Mouse (Mus musculus): Measurements from ENCODE around the gene Mrps7. TPM values are rescaled to one million over a fixed set of nuclear protein-coding genes. Genes with fewer than 3 reads are reported as not detected.

Gene Mrps7
- total RNA-seq (2023): 10 to 100 TPM; 11.0 to 19.1 TPM

GRCm38 (mm10) chr11:115603476-115604303 lies at the start of gene Mrps7, which contains the start of gene Gga3:
Gene Mrps7 (plus strand): TSS chr11:115603925.
Gene Gga3 (minus strand): TSS chr11:115604051.

GRCm38 (mm10) chr11:115564064-115564809 lies 39.5 kb upstream of the Mrps7 start, which contains the start of gene Nup85:
Gene Nup85 (plus strand): TSS chr11:115564434.

GRCm38 (mm10) chr11:115612410-115613137 lies 8.8 kb downstream of the Mrps7 start, which contains the start of gene Mif4gd:
Gene Mif4gd (minus strand): TSS chr11:115612969.

GRCm38 (mm10) chr11:115627705-115628464 lies 24.2 kb downstream of the Mrps7 start, which contains the start of gene Slc25a19:
Gene Slc25a19 (minus strand): TSS chr11:115628295.

Other genes starting within 250 kb of the Mrps7 start
- under 1 TPM; 0.18 to 0.49 TPM for gene Hid1, start 236.2 kb upstream of the Mrps7 start, total RNA-seq (2023)
- gene Cdr2l, start 222.0 kb upstream of the Mrps7 start, total RNA-seq (2023): under 1 TPM; 0.38 to 0.64 TPM
- gene Mrpl58, start 200.2 kb upstream of the Mrps7 start, total RNA-seq (2023): 10 to 100 TPM; 34.2 to 41.2 TPM
- 100 to 1,000 TPM; 211 to 231 TPM for gene Atp5h, start 184.0 kb upstream of the Mrps7 start, total RNA-seq (2023)
- 10 to 100 TPM; 18.7 to 19.1 TPM for gene Kctd2, start 183.8 kb upstream of the Mrps7 start, total RNA-seq (2023)
- not detected for gene Trim80, start 163.4 kb upstream of the Mrps7 start, total RNA-seq (2023)
- gene Slc16a5, start 141.5 kb upstream of the Mrps7 start, total RNA-seq (2023): not detected
- 10 to 100 TPM; 42.7 to 53.4 TPM for gene Armc7, start 128.3 kb upstream of the Mrps7 start, total RNA-seq (2023)
- gene Nt5c, start 112.1 kb upstream of the Mrps7 start, total RNA-seq (2023): 10 to 100 TPM; 48.4 to 49.1 TPM
- gene Jpt1, start 89.5 kb upstream of the Mrps7 start, total RNA-seq (2023): 100 to 1,000 TPM; 148 to 154 TPM
- gene Sumo2, start 67.6 kb upstream of the Mrps7 start, total RNA-seq (2023): 100 to 1,000 TPM; 171 to 188 TPM
- 10 to 100 TPM; 45.5 to 50.1 TPM for gene Nup85, start 39.5 kb upstream of the Mrps7 start, total RNA-seq (2023)
- 10 to 100 TPM; 45.3 to 59.9 TPM for gene Gga3, start 126 bp downstream of the Mrps7 start, total RNA-seq (2023)
- 10 to 100 TPM; 20.5 to 21.7 TPM for gene Mif4gd, start 9.0 kb downstream of the Mrps7 start, total RNA-seq (2023)
- 10 to 100 TPM in 1 of 2 experiments, 1 to 10 TPM in 1; 10.0 to 11.4 TPM for gene Slc25a19, start 24.4 kb downstream of the Mrps7 start, total RNA-seq (2023)
- gene Grb2, start 104.7 kb downstream of the Mrps7 start, total RNA-seq (2023): 100 to 1,000 TPM; 206 to 211 TPM
- 10 to 100 TPM; 39.2 to 46.9 TPM for gene Tmem94, start 161.5 kb downstream of the Mrps7 start, total RNA-seq (2023)
- gene Caskin2, start 209.7 kb downstream of the Mrps7 start, total RNA-seq (2023): 1 to 10 TPM; 1.6 to 2.2 TPM
- gene Tsen54, start 210.8 kb downstream of the Mrps7 start, total RNA-seq (2023): 1 to 10 TPM; 4.3 to 6.6 TPM
- 1 to 10 TPM; 2.8 to 3.5 TPM for gene Llgl2, start 220.1 kb downstream of the Mrps7 start, total RNA-seq (2023)